ENCODE assay signal across 9 mouse cellular contexts in genomic region chr16:23046319-23046718, GRCm38 (mm10). TPM values are rescaled to one million over a fixed set of nuclear protein-coding genes. Genes with fewer than 3 reads are reported as not detected.
A peak's percentile ranks its signal among the peaks of the same experiment; 100 is the strongest.
DNase-seq lines count a peak whose midpoint lies in the region; TF ChIP-seq lines count a peak whose summit lies in the region.
"Had no signal": no experiment of that assay in that cellular context is flagged by ENCODE, and none has a peak within 500 bp of the region (broad histone marks: within the 10 kb centered on the region; RNA-seq: fewer than 3 reads in every experiment).

No protein-coding gene starts in this region.

- peak; percentile 76 for DNase-seq in kidney, adult 9 months
- no peak for DNase-seq in kidney, adult 11 months
- DNase-seq in R1 (ENCODE audit: low read depth, low spot score) = peak; percentile 61
- DNase-seq in left cerebral cortex, adult 18-20 months (ENCODE audit: low spot score in 2 of 2) = peak; percentile 14 to 34
- DNase-seq in spleen, postnatal 10 days (ENCODE audit: low spot score in 2 of 2) = no peak
- no peak for DNase-seq in gastrocnemius, postnatal 10 days
- DNase-seq in gastrocnemius, postnatal 36 days = no peak

- H3K36me3 ChIP-seq in E14TG2a.4 (ENCODE audit: insufficient read depth, low read length) = no peaks in the 10 kb centered on the region
- H3K36me3 ChIP-seq: hindbrain, embryonic 15.5 days had no signal

- H3K9me3 ChIP-seq in E14TG2a.4 (ENCODE audit: low read length) = no peaks in the 10 kb centered on the region
- H3K9me3 ChIP-seq: hindbrain, embryonic 15.5 days had no signal

- H3K4me1 ChIP-seq in E14TG2a.4 (replicated peaks; ENCODE audit: low read depth, low read length) = peaks cover 8% of the 10 kb centered on the region; the same call in 1 of the 2 replicates
- H3K4me1 ChIP-seq: hindbrain, embryonic 15.5 days had no signal

- intact Hi-C loops in gastrocnemius, postnatal 36 days (cut with DNase I) = loop anchor here (5.0 kb wide), 1 partner anchor 169 kb away; no protein-coding TSS in a partner anchor

- H3K4me3 ChIP-seq in E14TG2a.4 (replicated peaks; ENCODE audit: low read length) = no peak overlapping the region
- H3K4me3 ChIP-seq: hindbrain, embryonic 15.5 days had no signal

- no peaks in the 10 kb centered on the region for H3K27me3 ChIP-seq in E14TG2a.4 (ENCODE audit: insufficient read depth, low read length)
- H3K27me3 ChIP-seq: hindbrain, embryonic 15.5 days had no signal

- TF ChIP-seq CTCF in E14TG2a.4 (conservative IDR thresholded peaks at IDR 0.05; ENCODE audit: low read length) = peak; percentile 40

RNA-seq across cellular contexts. Expression of gene Kng1, which starts 11.3 kb away (rescaled TPM):
- not detected for total RNA-seq in left cerebral cortex, adult 18-20 months (2021)
- total RNA-seq in gastrocnemius, postnatal 10 days (2021) = 1 to 10 TPM in 1 of 2 experiments, not detected in 1; 1.7 TPM
- under 1 TPM in 1 of 2 experiments, not detected in 1; 0.43 TPM for total RNA-seq in gastrocnemius, postnatal 36 days (2021)

RNA-seq across cellular contexts. Expression of gene Kng2, which starts 17.0 kb away (rescaled TPM):
- not detected for total RNA-seq in left cerebral cortex, adult 18-20 months (2021)
- under 1 TPM in 1 of 2 experiments, not detected in 1; 0.32 TPM for total RNA-seq in gastrocnemius, postnatal 10 days (2021)
- under 1 TPM in 1 of 2 experiments, not detected in 1; 0.54 TPM for total RNA-seq in gastrocnemius, postnatal 36 days (2021)

Comparison
In these comparisons a context has a peak if more than half of its experiments do, and no peak if none do; other contexts are left out.
1. DNase-seq: peak in kidney, adult 9 months (single experiment), R1 (single experiment) and left cerebral cortex, adult 18-20 months (2 of 2); none in kidney, adult 11 months (single experiment), spleen, postnatal 10 days (0 of 2), gastrocnemius, postnatal 10 days (single experiment) and gastrocnemius, postnatal 36 days (0 of 2).